23 mouse cellular contexts compared by ENCODE assay signal in the genomic region with DNA sequence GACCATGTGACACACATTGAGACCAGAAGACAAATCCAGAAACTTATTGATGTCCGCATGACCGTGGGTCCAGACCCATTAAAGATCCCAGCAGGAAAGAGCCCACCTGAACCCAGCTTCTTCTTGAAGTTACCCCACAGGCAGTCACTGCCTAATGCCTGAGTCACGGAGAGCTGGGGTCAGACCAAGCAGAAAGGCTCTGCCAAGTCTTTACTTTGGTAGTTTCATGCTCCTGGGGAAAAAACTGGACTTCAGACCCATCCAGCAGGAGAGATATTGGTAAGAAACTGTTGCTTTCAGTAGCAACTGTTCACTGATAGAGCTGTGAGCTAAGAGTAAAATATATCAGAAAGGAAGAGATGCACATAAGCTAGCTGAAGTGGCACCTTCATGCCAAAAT.
"Had no signal": no experiment of that assay in that cellular context is flagged by ENCODE, and none has a peak within 500 bp of the region (broad histone marks: within the 10 kb centered on the region; RNA-seq: fewer than 3 reads in every experiment).

No protein-coding gene starts in this region.

- H3K4me1 ChIP-seq: heart, embryonic 13.5 days; heart, embryonic 15.5 days; hindbrain, embryonic 13.5 days; hindbrain, embryonic 15.5 days; limb, embryonic 13.5 days; limb, embryonic 15.5 days; liver, embryonic 12.5 days had no signal

- DNase-seq: forebrain, postnatal 0 days; gastrocnemius, postnatal 14 days; gastrocnemius, postnatal 36 days; heart, adult 11 months; heart, adult 2 months; heart, postnatal 14 days; heart, postnatal 36 days; layer of hippocampus, adult 9-11 months; layer of hippocampus, postnatal 36 days; left cerebral cortex, postnatal 4 days; lung, adult 18-20 months had no signal

- H3K27me3 ChIP-seq: heart, embryonic 15.5 days; hindbrain, embryonic 15.5 days; liver, embryonic 12.5 days had no signal

- H3K9ac ChIP-seq: forebrain, postnatal 0 days; heart, embryonic 13.5 days; heart, embryonic 15.5 days; hindbrain, embryonic 13.5 days; hindbrain, embryonic 15.5 days; limb, embryonic 13.5 days; limb, embryonic 15.5 days; liver, embryonic 12.5 days; liver, embryonic 14.5 days had no signal

- H3K4me2 ChIP-seq: heart, embryonic 11.5 days; heart, embryonic 13.5 days; heart, embryonic 15.5 days; hindbrain, embryonic 13.5 days; hindbrain, embryonic 15.5 days; limb, embryonic 13.5 days; limb, embryonic 15.5 days; liver, embryonic 12.5 days had no signal

- H3K4me3 ChIP-seq: heart, adult 2 months; heart, embryonic 13.5 days; heart, embryonic 15.5 days; hindbrain, embryonic 13.5 days; hindbrain, embryonic 15.5 days; limb, embryonic 13.5 days; limb, embryonic 15.5 days; liver, embryonic 12.5 days had no signal

- H3K9me3 ChIP-seq: heart, embryonic 13.5 days; heart, embryonic 15.5 days; hindbrain, embryonic 13.5 days; hindbrain, embryonic 15.5 days; limb, embryonic 13.5 days; limb, embryonic 15.5 days; liver, embryonic 12.5 days had no signal

- ATAC-seq: forebrain, postnatal 0 days; hindbrain, postnatal 0 days; intestine, embryonic 16.5 days; liver, embryonic 12.5 days had no signal

- H3K36me3 ChIP-seq: heart, embryonic 13.5 days; heart, embryonic 15.5 days; hindbrain, embryonic 13.5 days; hindbrain, embryonic 15.5 days; limb, embryonic 13.5 days; limb, embryonic 15.5 days; liver, embryonic 12.5 days had no signal

- H3K27ac ChIP-seq: heart, adult 2 months; heart, embryonic 13.5 days; heart, embryonic 15.5 days; hindbrain, embryonic 13.5 days; hindbrain, embryonic 15.5 days; hindbrain, postnatal 0 days; kidney, postnatal 0 days; limb, embryonic 13.5 days; limb, embryonic 15.5 days; liver, embryonic 12.5 days; liver, embryonic 14.5 days had no signal
